Mouse (Mus musculus) C2C12 (cell line): ENCODE measurements at regions not wholly inside any gene's neighbourhood (a gene's known extent, or its start where the extent isn't known, plus 50 kb on each side); places are given as distances from the start of the nearest gene placed in this dataset.

ENCODE experiments used
- H3K27me3 ChIP-seq: one replicate; pipeline ENCODE4 v1.6.1; 2011; ENCODE audit not compliant: control insufficient read depth, insufficient read depth, insufficient read length
- H3K36me3 ChIP-seq: one replicate; pipeline ENCODE4 v1.6.1; 2011; ENCODE audit not compliant: control insufficient read depth, insufficient read depth
- H3K4me3 ChIP-seq: one replicate; pipeline ENCODE4 v1.5.1; 2011; ENCODE audit warnings: mild to moderate bottlenecking, control low read depth; ENCODE audit not compliant: poor library complexity, insufficient read depth, severe bottlenecking
- H3K79me2 ChIP-seq: one replicate; pipeline ENCODE4 v1.6.1; 2011; ENCODE audit not compliant: control insufficient read depth, insufficient read depth
- H3K79me3 ChIP-seq: one replicate; pipeline ENCODE4 v1.6.1; 2011; ENCODE audit warnings: low read depth, control low read depth
- H3ac ChIP-seq: one replicate; pipeline ENCODE3; 2011; ENCODE audit warnings: low read depth; ENCODE audit not compliant: control insufficient read depth, insufficient read length
- CEBPB ChIP-seq: IDR thresholded peaks from one replicate; pipeline ENCODE4 v1.6.1; 2011; ENCODE audit warnings: low read depth, mild to moderate bottlenecking, control low read depth, moderate library complexity
- CTCF ChIP-seq: IDR thresholded peaks from one replicate; pipeline ENCODE4 v1.5.1; 2011; ENCODE audit not compliant: control insufficient read depth, insufficient read depth, insufficient read length
- FOSL1 ChIP-seq: IDR thresholded peaks from one replicate; pipeline ENCODE4 v1.8.0; 2011; ENCODE audit warnings: mild to moderate bottlenecking, low read length; ENCODE audit not compliant: poor library complexity, insufficient read depth, severe bottlenecking
- MAX ChIP-seq: IDR thresholded peaks from one replicate; pipeline ENCODE4 v1.6.1; 2011; ENCODE audit warnings: mild to moderate bottlenecking, control low read depth
- MYOD1 ChIP-seq: IDR thresholded peaks from one replicate; pipeline ENCODE4 v1.6.1; 2011; ENCODE audit warnings: low read depth; ENCODE audit not compliant: control insufficient read depth, insufficient read length
- MYOG ChIP-seq: IDR thresholded peaks from one replicate; pipeline ENCODE4 v1.6.1; 2011; ENCODE audit not compliant: control insufficient read depth, insufficient read length; ENCODE audit errors: extremely low read depth
- USF1 ChIP-seq: IDR thresholded peaks from one replicate; pipeline ENCODE4 v1.6.1; 2011; ENCODE audit warnings: low read depth, mild to moderate bottlenecking, control low read depth, moderate library complexity

- Histone ChIP-seq H3K27me3 (no peaks in the 10 kb centered on the region), H3ac (no peak overlapping the region), H3K79me3 (no peaks in the 10 kb centered on the region), H3K79me2 (no peaks in the 10 kb centered on the region), H3K4me3 (no peak overlapping the region), H3K36me3 (no peaks in the 10 kb centered on the region)
- TF ChIP-seq MAX (no peak), FOSL1 (no peak), CTCF (no peak), MYOG (no peak), CEBPB (no peak), USF1 (no peak), MYOD1 (no peak)
These were observed 392.8 kb upstream of the Atp11b start for GRCm38 (mm10) chr3:35361086-35361485.

- no peaks in the 10 kb centered on the region for H3K27me3 ChIP-seq
- TF ChIP-seq FOSL1 = no peak
- no peak for TF ChIP-seq MAX
- no peak for TF ChIP-seq CTCF
- no peak for TF ChIP-seq CEBPB
- TF ChIP-seq USF1 = no peak
- no peak for TF ChIP-seq MYOG
- no peak for TF ChIP-seq MYOD1
- no peaks in the 10 kb centered on the region for H3K36me3 ChIP-seq
- no peak overlapping the region for H3ac ChIP-seq
- no peak overlapping the region for H3K4me3 ChIP-seq
- H3K79me2 ChIP-seq = no peaks in the 10 kb centered on the region
- H3K79me3 ChIP-seq = no peaks in the 10 kb centered on the region
These were observed 388.5 kb upstream of the Atp11b start for GRCm38 (mm10) chr3:35365431-35365830.

- no peaks in the 10 kb centered on the region for H3K79me2 ChIP-seq
- no peak for TF ChIP-seq USF1
- TF ChIP-seq CTCF = no peak
- TF ChIP-seq MAX = no peak
- no peak for TF ChIP-seq CEBPB
- no peak for TF ChIP-seq MYOD1
- no peak for TF ChIP-seq FOSL1
- TF ChIP-seq MYOG = no peak
- H3K79me3 ChIP-seq = no peaks in the 10 kb centered on the region
- H3K27me3 ChIP-seq = no peaks in the 10 kb centered on the region
- H3ac ChIP-seq = no peak overlapping the region
- H3K4me3 ChIP-seq = no peak overlapping the region
- H3K36me3 ChIP-seq = no peaks in the 10 kb centered on the region
These were observed 381.6 kb upstream of the Atp11b start for GRCm38 (mm10) chr3:35372276-35372675.

- no peak for TF ChIP-seq USF1
- no peak for TF ChIP-seq CEBPB
- TF ChIP-seq MYOG = no peak
- no peak for TF ChIP-seq FOSL1
- TF ChIP-seq MAX = no peak
- no peak for TF ChIP-seq CTCF
- no peak for TF ChIP-seq MYOD1
- no peaks in the 10 kb centered on the region for H3K79me3 ChIP-seq
- no peak overlapping the region for H3ac ChIP-seq
- H3K36me3 ChIP-seq = no peaks in the 10 kb centered on the region
- no peak overlapping the region for H3K4me3 ChIP-seq
- no peaks in the 10 kb centered on the region for H3K27me3 ChIP-seq
- H3K79me2 ChIP-seq = no peaks in the 10 kb centered on the region
These were observed 366.5 kb upstream of the Atp11b start for GRCm38 (mm10) chr3:35387386-35387785.

GRCm38 (mm10) chr3:35392657-35393056 is 361.2 kb upstream of the Atp11b start:
- Histone ChIP-seq H3K79me3 (no peaks in the 10 kb centered on the region), H3K4me3 (no peak overlapping the region), H3K27me3 (no peaks in the 10 kb centered on the region), H3K36me3 (no peaks in the 10 kb centered on the region), H3ac (no peak overlapping the region), H3K79me2 (no peaks in the 10 kb centered on the region)
- no peak for TF ChIP-seq CEBPB

- no peak overlapping the region for H3K4me3 ChIP-seq
- no peaks in the 10 kb centered on the region for H3K27me3 ChIP-seq
- H3K79me2 ChIP-seq = no peaks in the 10 kb centered on the region
- TF ChIP-seq MYOD1 (peak; percentile 64), FOSL1 (no peak)
- H3K36me3 ChIP-seq = no peaks in the 10 kb centered on the region
- H3ac ChIP-seq = no peak overlapping the region
- H3K79me3 ChIP-seq = no peaks in the 10 kb centered on the region
These were observed 353.7 kb upstream of the Atp11b start for GRCm38 (mm10) chr3:35400213-35400612.

- TF ChIP-seq MYOG = no peak
- no peak for TF ChIP-seq USF1
- no peak for TF ChIP-seq CTCF
- TF ChIP-seq CEBPB = no peak
- TF ChIP-seq MYOD1 = no peak
- TF ChIP-seq FOSL1 = no peak
- no peak for TF ChIP-seq MAX
- Histone ChIP-seq H3K27me3 (no peaks in the 10 kb centered on the region), H3ac (no peak overlapping the region), H3K36me3 (no peaks in the 10 kb centered on the region), H3K4me3 (no peak overlapping the region), H3K79me3 (no peaks in the 10 kb centered on the region), H3K79me2 (no peaks in the 10 kb centered on the region)
These were observed 351.2 kb upstream of the Atp11b start for GRCm38 (mm10) chr3:35402666-35403065.
